Mouse (Mus musculus) thymus, postnatal 36 days (tissue): Measurements from ENCODE around the gene Med25.

ENCODE experiments used
- DNase-seq, 2 experiments: peaks; one replicate each; pipeline ENCODE4 v3.0.0; 2022; ENCODE audit warnings: mixed read lengths in 2 of 2

Med25 gene

DNA sequence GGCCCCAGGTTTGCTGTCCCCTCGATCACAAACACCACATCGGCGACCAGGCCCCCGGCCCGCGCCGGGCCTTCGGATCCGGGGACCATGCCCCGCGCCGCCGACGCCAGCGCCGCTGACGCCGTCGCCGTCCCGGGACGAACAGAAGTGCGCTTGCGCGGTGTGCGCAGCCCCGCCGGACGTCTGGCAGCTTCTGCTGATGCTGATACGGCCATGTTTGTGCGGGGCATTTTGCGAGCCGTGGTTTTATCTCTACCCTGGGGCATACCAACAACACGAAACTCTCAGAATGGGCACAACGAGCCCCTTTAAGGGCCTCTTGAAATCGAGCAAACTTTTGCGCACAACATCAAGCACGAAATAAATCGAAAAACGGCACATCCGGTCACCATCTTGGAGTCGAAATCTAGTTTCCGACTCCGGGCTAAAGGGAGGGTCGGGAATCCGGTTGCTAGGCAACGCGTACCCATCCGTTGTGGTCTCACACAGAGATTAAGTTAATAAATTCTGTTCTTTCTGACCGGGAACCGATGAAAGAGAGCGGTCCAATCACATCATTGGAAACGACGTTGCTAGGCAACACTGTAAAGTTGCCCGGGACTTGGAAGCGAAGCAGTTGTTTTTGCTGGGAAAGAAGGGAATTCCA, at the start of gene Med25:
TSS of gene Med25 (minus strand) at position 437 of the 646 bp plus-strand sequence.
- peak; percentile 86 to 88 for DNase-seq

DNA sequence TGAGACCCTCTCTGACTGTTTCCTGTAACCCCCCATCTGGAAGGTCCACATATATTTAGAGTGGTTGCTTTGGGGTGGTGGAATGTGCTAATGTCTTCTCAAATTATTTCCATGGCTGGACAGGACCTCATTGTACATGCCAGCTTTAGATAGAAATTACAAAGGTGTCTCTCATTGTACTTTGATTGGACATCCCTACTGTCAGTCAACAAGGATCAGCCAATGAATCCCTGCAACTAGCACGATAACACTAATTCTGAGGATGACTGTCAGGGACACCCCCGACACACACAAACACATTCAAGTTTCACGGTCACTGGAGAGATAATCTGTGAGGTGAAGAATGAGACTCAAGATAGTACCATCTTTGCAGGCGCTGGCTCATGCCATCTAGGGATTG, 46.2 kb upstream of the Med25 start:
- DNase-seq = no peak

GRCm38 (mm10) chr7:44929204-44930151, 37.0 kb upstream of the Med25 start, which contains the start of gene Ap2a1:
Ap2a1 (minus strand) TSS chr7:44929496.
- peak; percentile 99 to 100 for DNase-seq

DNA sequence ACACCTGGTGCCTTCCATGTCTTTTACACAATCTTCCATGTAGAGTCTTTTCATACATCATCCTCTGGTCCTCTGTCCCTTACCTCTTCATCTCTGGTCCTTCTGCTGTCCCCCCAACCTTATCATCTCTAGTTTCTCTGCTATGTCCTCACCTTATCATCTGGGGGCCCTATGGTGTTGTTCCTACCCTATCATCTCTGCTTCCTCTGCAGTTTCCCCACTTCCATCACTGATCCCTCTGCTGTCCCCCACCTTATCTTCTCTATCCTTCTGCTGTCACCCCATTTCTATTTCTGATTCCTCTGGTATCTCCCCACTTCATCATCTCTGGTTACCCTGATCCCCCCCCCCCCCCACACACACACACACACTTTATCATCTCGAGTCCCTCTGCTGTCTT, 36.1 kb upstream of the Med25 start:
- DNase-seq = no peak

DNA sequence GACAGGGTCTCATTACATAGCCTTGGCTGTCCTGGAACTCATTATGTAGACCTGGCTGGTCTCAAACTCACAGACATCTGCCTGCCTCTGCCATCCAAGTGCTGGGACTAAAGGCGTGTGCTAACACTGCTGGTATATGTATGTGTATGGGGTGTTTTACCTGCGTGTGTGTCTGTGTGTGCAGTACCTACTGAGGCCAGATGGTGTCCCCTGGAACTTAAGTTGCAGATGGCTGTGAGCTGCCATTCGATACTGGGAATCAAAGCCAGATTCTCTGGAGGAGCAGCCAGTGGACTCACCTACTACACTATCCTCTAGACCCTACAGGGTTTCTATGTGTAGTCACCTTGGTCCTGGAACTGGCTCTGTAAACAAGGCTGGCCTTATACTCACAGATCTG, 33.0 kb upstream of the Med25 start:
- no peak for DNase-seq

DNA sequence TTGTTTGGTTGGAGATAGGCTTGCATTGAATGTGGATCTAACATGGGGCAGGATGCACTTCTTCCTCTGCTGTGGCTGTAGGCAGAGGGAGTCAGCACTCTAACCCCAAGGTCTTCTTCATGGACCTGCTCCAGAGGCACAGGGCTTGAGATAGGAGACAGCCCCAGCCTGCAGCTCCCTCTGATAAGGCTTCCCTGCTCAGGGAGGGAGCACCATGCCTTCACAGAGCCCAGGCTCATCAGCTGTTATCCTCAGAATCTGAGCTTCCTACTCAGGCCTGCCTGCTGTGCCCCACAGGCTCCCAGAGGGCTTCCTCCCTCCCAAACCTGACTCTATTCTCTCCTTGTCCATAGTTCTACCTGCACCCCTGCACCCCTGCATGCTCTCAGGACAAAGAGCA, 30.0 kb upstream of the Med25 start:
- no peak for DNase-seq

GRCm38 (mm10) chr7:44919127-44919526, 26.6 kb upstream of the Med25 start:
- DNase-seq = no peak

- no peak for DNase-seq
These were observed 25.7 kb upstream of the Med25 start for GRCm38 (mm10) chr7:44918219-44918618.

- no peak for DNase-seq
These were observed 24.4 kb upstream of the Med25 start for GRCm38 (mm10) chr7:44916881-44917280.

GRCm38 (mm10) chr7:44916191-44916590, 23.7 kb upstream of the Med25 start:
- no peak for DNase-seq

GRCm38 (mm10) chr7:44915314-44915713, 22.8 kb upstream of the Med25 start:
- no peak for DNase-seq

- DNase-seq = no peak
These were observed 21.9 kb upstream of the Med25 start for GRCm38 (mm10) chr7:44914396-44914795.

GRCm38 (mm10) chr7:44908706-44909476, 16.4 kb upstream of the Med25 start:
- peak; percentile 29 to 39 for DNase-seq

DNA sequence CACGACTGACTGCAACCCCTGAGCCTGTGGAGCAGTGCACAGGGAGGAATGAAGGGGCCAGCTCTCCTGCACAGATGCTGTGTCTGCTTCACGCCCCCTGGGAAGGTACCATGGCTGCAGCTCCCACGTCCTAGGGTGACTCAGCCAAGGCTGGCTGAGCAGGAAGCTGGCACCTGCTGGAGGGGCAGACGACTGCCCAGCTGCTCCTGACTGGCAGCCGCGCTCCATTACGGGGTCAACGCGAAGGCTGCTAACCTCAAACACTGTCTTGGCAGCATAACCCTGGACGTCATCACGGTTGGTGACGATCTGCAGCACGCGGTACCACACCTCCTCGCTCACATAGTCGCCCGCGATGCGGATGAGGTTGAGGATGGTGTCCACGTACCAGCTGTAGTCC, 12.9 kb upstream of the Med25 start:
- DNase-seq = no peak

DNA sequence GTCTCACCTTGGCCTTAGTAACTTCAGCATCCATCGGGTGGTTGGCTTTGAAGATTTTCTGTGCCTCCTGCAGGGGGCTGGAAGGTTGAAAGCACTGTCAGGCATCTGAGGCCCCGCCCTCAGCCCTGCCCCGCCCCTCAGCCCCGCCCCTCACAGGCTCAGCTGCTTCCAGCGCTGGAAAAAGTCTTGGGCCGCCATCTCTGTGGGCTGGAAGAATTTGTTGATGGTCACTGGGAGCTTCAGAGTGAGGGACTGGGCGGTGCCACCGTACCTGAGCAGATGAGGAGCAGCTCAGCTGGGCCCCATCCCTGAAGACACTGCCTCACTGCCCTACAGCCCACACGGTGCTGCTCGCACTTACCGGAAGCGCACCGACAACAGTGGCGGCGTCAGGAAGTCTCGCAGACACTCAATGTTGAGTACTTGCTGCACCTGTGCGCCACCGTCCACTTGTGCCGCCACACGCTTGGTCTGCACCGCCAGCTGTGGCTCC, 8.8 kb upstream of the Med25 start:
- DNase-seq = peak; percentile 68 to 79

DNA sequence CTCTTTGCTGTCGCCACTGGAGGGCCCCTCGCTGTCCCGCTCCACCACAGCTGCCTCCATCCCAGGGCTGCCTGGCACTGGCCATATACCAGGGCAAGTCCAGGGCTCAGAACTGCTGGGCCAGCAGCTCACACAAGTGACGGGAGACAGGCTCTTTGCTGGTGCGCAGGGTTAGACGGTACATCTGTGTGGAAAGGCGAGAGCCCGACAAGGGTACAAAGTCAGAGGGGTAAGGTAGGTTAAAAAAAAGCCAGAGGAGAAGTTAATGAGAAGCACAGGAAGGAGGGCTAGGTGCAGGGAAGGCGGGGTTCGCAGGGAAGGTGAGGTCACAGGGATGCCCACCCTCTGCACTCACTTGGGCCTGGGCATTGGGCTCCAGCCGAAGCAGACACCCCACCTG, 8.1 kb upstream of the Med25 start:
- no peak for DNase-seq

DNA sequence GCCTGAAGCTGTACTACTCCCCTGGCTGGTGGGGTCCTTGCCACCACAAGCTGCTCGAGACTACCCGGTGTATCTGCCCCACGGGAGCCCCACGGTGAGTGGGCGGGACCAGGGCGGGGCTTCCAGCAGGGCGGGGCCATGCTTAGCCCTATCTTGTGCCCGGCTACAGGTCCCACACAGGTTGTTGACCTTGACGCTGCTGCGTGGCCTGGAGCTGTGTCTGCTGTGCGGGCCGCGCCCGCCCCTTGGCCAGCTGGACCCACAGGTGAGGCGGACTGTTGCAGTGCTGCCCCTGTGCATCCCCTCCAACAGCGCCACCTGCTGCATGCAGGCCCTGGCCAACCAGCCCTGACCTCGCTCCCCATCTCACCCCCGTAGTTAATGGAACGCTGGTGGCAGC, 6.1 kb upstream of the Med25 start:
- DNase-seq = peak in 1 of 2 experiments; percentile 49

GRCm38 (mm10) chr7:44896499-44896898, 4.0 kb upstream of the Med25 start:
- no peak for DNase-seq

DNA sequence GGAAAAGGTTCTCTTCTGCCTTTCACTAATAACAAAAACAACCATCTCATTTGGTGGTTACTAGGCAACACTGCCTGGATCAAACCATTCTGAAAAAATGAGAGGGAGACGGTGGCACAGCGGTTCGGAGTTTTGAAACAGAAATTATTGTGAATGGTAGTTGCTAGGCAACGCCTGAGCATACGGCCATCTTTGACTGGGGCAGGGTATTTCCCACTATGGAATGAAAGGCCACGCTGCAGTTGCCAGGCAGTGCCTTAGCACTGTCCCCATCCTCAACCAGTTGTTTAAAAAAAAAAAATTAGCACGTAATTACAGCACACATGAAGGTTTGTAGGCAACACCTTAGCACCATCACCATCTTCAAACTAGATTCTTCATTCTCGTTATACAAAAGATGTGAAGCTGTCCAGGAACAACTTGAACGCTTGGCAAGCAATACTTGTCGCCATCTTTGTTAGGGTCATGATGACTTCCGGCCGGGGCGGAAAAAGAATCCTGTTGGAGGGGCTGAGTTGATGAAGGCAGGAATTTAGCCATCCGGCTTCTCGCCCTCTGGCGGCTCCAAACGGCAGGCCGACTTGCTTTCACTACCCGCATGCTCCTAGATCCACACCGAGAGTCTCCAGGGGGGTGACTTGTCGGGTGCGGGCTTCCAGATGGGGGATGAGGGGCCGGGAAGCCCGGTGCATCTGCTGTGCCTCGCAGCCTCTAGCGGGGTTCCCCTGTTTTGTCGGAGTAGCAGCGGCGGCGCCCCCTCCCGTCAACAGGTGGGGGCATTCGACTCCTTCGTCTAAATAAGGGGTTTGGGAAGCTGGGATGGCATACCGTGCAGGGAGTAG, 3.3 kb upstream of the Med25 start, which contains the start of gene Fuz:
TSS of gene Fuz (plus strand) at position 487 of the 842 bp plus-strand sequence.
- peak; percentile 84 for DNase-seq

GRCm38 (mm10) chr7:44895206-44895592, 2.7 kb upstream of the Med25 start:
- DNase-seq = no peak

DNA sequence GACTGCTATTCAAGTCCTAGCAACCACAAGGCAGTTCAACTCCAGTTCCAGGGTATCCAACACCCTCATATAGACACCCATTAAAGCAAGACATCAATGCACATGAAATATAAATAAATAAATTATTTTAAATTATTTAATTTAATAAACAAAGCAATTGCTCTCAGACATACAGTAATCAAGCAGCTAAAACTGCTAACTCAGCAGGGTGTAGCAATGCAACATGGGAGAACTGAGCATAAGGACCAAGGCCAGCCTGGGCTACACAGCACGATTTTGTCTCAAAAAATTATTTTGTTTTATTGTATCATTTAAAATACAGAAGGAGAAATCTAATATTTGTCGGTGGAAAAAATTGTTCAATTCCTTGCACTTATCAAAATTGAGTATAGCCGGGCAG, 1.7 kb upstream of the Med25 start:
- DNase-seq = no peak

DNA sequence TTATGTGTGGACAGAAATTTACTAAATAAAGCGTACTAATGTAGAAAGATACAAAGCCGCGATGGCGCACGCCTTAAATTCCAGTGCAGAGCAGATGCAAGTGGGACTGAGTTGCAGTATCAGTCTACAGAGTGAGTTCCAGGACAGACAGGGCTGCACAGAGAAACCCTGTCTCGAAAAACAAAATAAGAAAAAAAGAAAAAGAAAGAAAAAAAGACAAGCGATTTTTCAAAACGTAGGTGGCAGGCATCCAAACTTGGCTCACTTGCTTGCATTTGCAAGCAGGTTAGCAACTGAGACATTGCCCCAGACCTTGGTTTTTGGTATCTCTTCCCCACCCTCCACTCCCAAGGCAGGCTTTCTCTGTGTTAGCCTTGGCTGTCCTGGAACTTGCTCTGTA, 685 bp upstream of the Med25 start:
- no peak for DNase-seq
